Mouse (Mus musculus): ENCODE measurements around the gene Mea1. TPM values are rescaled to one million over a fixed set of nuclear protein-coding genes. Genes with fewer than 3 reads are reported as not detected.

The Mea1 gene
- polyA plus RNA-seq, 1 experiment from 2014 or later: 122 TPM

- 0 out of 2 replicates have a peak, but pooled peaks cover 8% of the 10 kb centered on the region for H3K4me1 ChIP-seq
- WGBS: 85% methylated on average over 1 of the region's 1 CpGs
- peaks cover 37% of the 10 kb centered on the region for H3K36me3 ChIP-seq
- no peak overlapping the region for H3K27ac ChIP-seq (replicated peaks)
- no peak for ATAC-seq (ENCODE audit: extremely low read depth, insufficient number of reproducible peaks, low FRiP score, low TSS enrichment)
- no peaks in the 10 kb centered on the region for H3K9me3 ChIP-seq
- no peaks in the 10 kb centered on the region for H3K27me3 ChIP-seq (replicated peaks)
- no peak overlapping the region for H3K9ac ChIP-seq
- H3K4me2 ChIP-seq: no peak overlapping the region
- H3K4me3 ChIP-seq: no peak overlapping the region
These were observed 16.0 kb downstream of the Mea1 start for GRCm38 (mm10) chr17:46694517-46695063.

GRCm38 (mm10) chr17:46698515-46698914 is 19.9 kb downstream of the Mea1 start:
- ATAC-seq (ENCODE audit: extremely low read depth, insufficient number of reproducible peaks, low FRiP score, low TSS enrichment): no peak
- Histone ChIP-seq H3K9ac (no peak overlapping the region), H3K4me3 (no peak overlapping the region), H3K27me3 (replicated peaks) (no peaks in the 10 kb centered on the region), H3K36me3 (peaks cover 26% of the 10 kb centered on the region), H3K27ac (replicated peaks) (no peak overlapping the region), H3K4me2 (no peak overlapping the region), H3K4me1 (peaks cover 26% of the 10 kb centered on the region), H3K9me3 (no peaks in the 10 kb centered on the region)
- WGBS: 78% methylated on average over 6 of the region's 6 CpGs

GRCm38 (mm10) chr17:46699245-46699644 is 20.7 kb downstream of the Mea1 start:
- WGBS: 76% methylated on average over 5 of the region's 5 CpGs

GRCm38 (mm10) chr17:46699912-46700311 is 21.3 kb downstream of the Mea1 start:
- no peak for ATAC-seq (ENCODE audit: extremely low read depth, insufficient number of reproducible peaks, low FRiP score, low TSS enrichment)
- Histone ChIP-seq H3K27me3 (replicated peaks) (no peaks in the 10 kb centered on the region), H3K4me1 (peaks cover 33% of the 10 kb centered on the region), H3K9ac (no peak overlapping the region), H3K27ac (replicated peaks) (no peak overlapping the region), H3K9me3 (no peaks in the 10 kb centered on the region), H3K4me2 (no peak overlapping the region), H3K4me3 (no peak overlapping the region), H3K36me3 (peaks cover 26% of the 10 kb centered on the region)
- WGBS: 81% methylated on average over 3 of the region's 3 CpGs

More at GRCm38 (mm10) chr17:46699245-46699644, 20.7 kb downstream of the Mea1 start:
- no peak overlapping the region for H3K27ac ChIP-seq (replicated peaks)
- H3K9ac ChIP-seq: no peak overlapping the region
- ATAC-seq (ENCODE audit: extremely low read depth, insufficient number of reproducible peaks, low FRiP score, low TSS enrichment): no peak
- no peaks in the 10 kb centered on the region for H3K27me3 ChIP-seq (replicated peaks)
- H3K9me3 ChIP-seq: no peaks in the 10 kb centered on the region
- peaks cover 33% of the 10 kb centered on the region for H3K4me1 ChIP-seq
- H3K36me3 ChIP-seq: peaks cover 26% of the 10 kb centered on the region
- no peak overlapping the region for H3K4me3 ChIP-seq
- H3K4me2 ChIP-seq: no peak overlapping the region

- H3K4me2 ChIP-seq: no peak overlapping the region
- WGBS: 80% methylated on average over 12 of the region's 12 CpGs
These were observed 22.9 kb downstream of the Mea1 start for GRCm38 (mm10) chr17:46701489-46701888.

GRCm38 (mm10) chr17:46702100-46702499 is 23.5 kb downstream of the Mea1 start:
- peaks cover 43% of the 10 kb centered on the region for H3K4me1 ChIP-seq
- H3K9ac ChIP-seq: no peak overlapping the region; the same call in 1 of the 2 replicates
- H3K4me2 ChIP-seq: 0 out of 2 replicates have a peak overlapping the region, but pooled peaks have one; percentile 11
- H3K36me3 ChIP-seq: peaks cover 24% of the 10 kb centered on the region
- H3K27me3 ChIP-seq (replicated peaks): no peaks in the 10 kb centered on the region
- H3K27ac ChIP-seq (replicated peaks): no peak overlapping the region
- H3K4me3 ChIP-seq: no peak overlapping the region
- 80% methylated on average over 12 of the region's 12 CpGs for WGBS
- no peak for ATAC-seq (ENCODE audit: extremely low read depth, insufficient number of reproducible peaks, low FRiP score, low TSS enrichment)
- H3K9me3 ChIP-seq: no peaks in the 10 kb centered on the region

More at GRCm38 (mm10) chr17:46701489-46701888, 22.9 kb downstream of the Mea1 start:
- Histone ChIP-seq H3K36me3 (peaks cover 24% of the 10 kb centered on the region), H3K9me3 (no peaks in the 10 kb centered on the region), H3K27ac (replicated peaks) (no peak overlapping the region), H3K4me3 (no peak overlapping the region), H3K9ac (0 out of 2 replicates have a peak overlapping the region, but pooled peaks have one; percentile 21), H3K4me1 (peaks cover 43% of the 10 kb centered on the region), H3K27me3 (replicated peaks) (no peaks in the 10 kb centered on the region)
- no peak for ATAC-seq (ENCODE audit: extremely low read depth, insufficient number of reproducible peaks, low FRiP score, low TSS enrichment)

GRCm38 (mm10) chr17:46702506-46702905 is 23.9 kb downstream of the Mea1 start:
- no peak for ATAC-seq (ENCODE audit: extremely low read depth, insufficient number of reproducible peaks, low FRiP score, low TSS enrichment)
- no peaks in the 10 kb centered on the region for H3K27me3 ChIP-seq (replicated peaks)
- peak overlapping the region; percentile 95 for H3K9ac ChIP-seq
- peaks cover 24% of the 10 kb centered on the region for H3K36me3 ChIP-seq
- no peaks in the 10 kb centered on the region for H3K9me3 ChIP-seq
- H3K4me3 ChIP-seq: no peak overlapping the region
- 89% methylated on average over 5 of the region's 5 CpGs for WGBS
- peak overlapping the region; percentile 93; the same call in 1 of the 2 replicates for H3K4me2 ChIP-seq
- no peak overlapping the region for H3K27ac ChIP-seq (replicated peaks)
- H3K4me1 ChIP-seq: peaks cover 43% of the 10 kb centered on the region

GRCm38 (mm10) chr17:46703971-46704886 is 25.6 kb downstream of the Mea1 start:
- peak overlapping the region; percentile 93 for H3K4me2 ChIP-seq
- H3K36me3 ChIP-seq: peaks cover 9% of the 10 kb centered on the region
- H3K4me3 ChIP-seq: peak overlapping the region; percentile 94
- WGBS: 5% methylated on average over 32 of the region's 41 CpGs
- peaks cover 40% of the 10 kb centered on the region for H3K4me1 ChIP-seq
- peak overlapping the region; percentile 95 for H3K9ac ChIP-seq
- H3K9me3 ChIP-seq: no peaks in the 10 kb centered on the region
- no peaks in the 10 kb centered on the region for H3K27me3 ChIP-seq (replicated peaks)
- peak; percentile 66; the same call in 1 of the 2 replicates for ATAC-seq (ENCODE audit: extremely low read depth, insufficient number of reproducible peaks, low FRiP score, low TSS enrichment)
- H3K27ac ChIP-seq (replicated peaks): peak overlapping the region; percentile 91

- 1% methylated on average over 48 of the region's 48 CpGs for WGBS
- peak; percentile 92 for ATAC-seq (ENCODE audit: extremely low read depth, insufficient number of reproducible peaks, low FRiP score, low TSS enrichment)
These were observed 26.6 kb downstream of the Mea1 start, which contains the start of gene Ppp2r5d for GRCm38 (mm10) chr17:46704887-46705835. TSS of gene Ppp2r5d (minus strand) at chr17:46705111.

GRCm38 (mm10) chr17:46706375-46707089 is 27.9 kb downstream of the Mea1 start:
- H3K27ac ChIP-seq (replicated peaks): no peak overlapping the region
- no peaks in the 10 kb centered on the region for H3K27me3 ChIP-seq (replicated peaks)
- H3K9ac ChIP-seq: no peak overlapping the region
- H3K4me1 ChIP-seq: peaks cover 33% of the 10 kb centered on the region
- no peaks in the 10 kb centered on the region for H3K9me3 ChIP-seq
- H3K36me3 ChIP-seq: no peaks in the 10 kb centered on the region
- no peak overlapping the region for H3K4me3 ChIP-seq
- peak overlapping the region; percentile 93; the same call in 1 of the 2 replicates for H3K4me2 ChIP-seq
- 79% methylated on average over 14 of the region's 14 CpGs for WGBS
- ATAC-seq (ENCODE audit: extremely low read depth, insufficient number of reproducible peaks, low FRiP score, low TSS enrichment): no peak

More at GRCm38 (mm10) chr17:46704887-46705835, 26.6 kb downstream of the Mea1 start, which contains the start of gene Ppp2r5d:
- Histone ChIP-seq H3K4me1 (peaks cover 40% of the 10 kb centered on the region), H3K9me3 (no peaks in the 10 kb centered on the region), H3K27ac (replicated peaks) (peak within 1 kb of the TSS; percentile 91), H3K4me2 (peak within 1 kb of the TSS; percentile 93), H3K4me3 (peak within 1 kb of the TSS; percentile 94), H3K9ac (peak within 1 kb of the TSS; percentile 95), H3K36me3 (peaks cover under 1% of the 10 kb centered on the region; the same call in 1 of the 2 replicates), H3K27me3 (replicated peaks) (no peaks in the 10 kb centered on the region)
